Mouse (Mus musculus) brain, embryonic 14.5 days (tissue): ENCODE data around the gene Bbs2.

Experiments used
- CTCF ChIP-seq: fragments of 200-500 bp; IDR thresholded peaks from 2 replicates; pipeline ENCODE4 v1.5.1; 2012; ENCODE audit warnings: inconsistent platforms, mild to moderate bottlenecking, moderate library complexity, borderline replicate concordance; ENCODE audit not compliant: insufficient read depth, insufficient read length; ENCODE audit errors: extremely low read depth
- POLR2A ChIP-seq: fragments of 200-500 bp; IDR thresholded peaks from 2 replicates; pipeline ENCODE4 v1.6.1; 2012; ENCODE audit warnings: mild to moderate bottlenecking, inconsistent platforms, borderline replicate concordance; ENCODE audit not compliant: poor library complexity, insufficient read depth, insufficient read length, severe bottlenecking; ENCODE audit errors: extremely low read depth

GRCm38 (mm10) chr8:94057157-94057854 lies 41.4 kb downstream of the Bbs2 start:
- peak; percentile 77; the same call in 1 of the 2 replicates for TF ChIP-seq CTCF
- TF ChIP-seq POLR2A: no peak
